11 mouse cellular contexts compared by ENCODE assay signal in genomic region chr17:5249681-5250180, GRCm38 (mm10).
DNase-seq lines count a peak whose midpoint lies in the region; ATAC-seq and TF ChIP-seq lines count a peak whose summit lies in the region.
"Had no signal": no experiment of that assay in that cellular context is flagged by ENCODE, and none has a peak within 500 bp of the region (broad histone marks: within the 10 kb centered on the region; RNA-seq: fewer than 3 reads in every experiment).

No protein-coding gene starts in this region.

- TF ChIP-seq CTCF in liver, adult 2 months (IDR thresholded peaks at IDR 0.05; ENCODE audit: low read depth, low read length) = no peak

- TF ChIP-seq POLR2A in liver, adult 2 months (IDR thresholded peaks at IDR 0.05; ENCODE audit: extremely low read depth, insufficient read depth, low read length) = no peak

- H3K4me3 ChIP-seq in forebrain, embryonic 14.5 days (ENCODE audit: low read depth, low read length) = no peak overlapping the region
- H3K4me3 ChIP-seq in forebrain, embryonic 12.5 days (replicated peaks) = no peak overlapping the region
- no peak overlapping the region for H3K4me3 ChIP-seq in liver, adult 2 months (ENCODE audit: insufficient read depth, low read depth, low read length)
- H3K4me3 ChIP-seq in liver, embryonic 12.5 days = no peak overlapping the region
- H3K4me3 ChIP-seq in megakaryocyte, embryonic 14.5 days (replicated peaks) = peak overlapping the region; percentile 59
- H3K4me3 ChIP-seq: embryonic facial prominence, embryonic 15.5 days; gastrocnemius, adult 2 months had no signal

- H3K4me1 ChIP-seq in forebrain, embryonic 14.5 days (ENCODE audit: control insufficient read depth, insufficient read depth, low read length) = peaks cover 7% of the 10 kb centered on the region
- peaks cover 21% of the 10 kb centered on the region for H3K4me1 ChIP-seq in forebrain, embryonic 12.5 days
- H3K4me1 ChIP-seq in liver, adult 2 months (ENCODE audit: control insufficient read depth, insufficient read depth, low read length) = peaks cover 4% of the 10 kb centered on the region
- H3K4me1 ChIP-seq in liver, embryonic 12.5 days = peaks cover 39% of the 10 kb centered on the region
- H3K4me1 ChIP-seq in megakaryocyte, embryonic 14.5 days = peaks cover 88% of the 10 kb centered on the region

- H3K79me2 ChIP-seq in liver, adult 2 months (ENCODE audit: control insufficient read depth, insufficient read depth, low read length) = peaks cover 10% of the 10 kb centered on the region

- H3K9ac ChIP-seq in forebrain, embryonic 14.5 days (ENCODE audit: low read length) = no peak overlapping the region
- H3K9ac ChIP-seq in forebrain, embryonic 12.5 days = no peak overlapping the region; the same call in 1 of the 2 replicates
- H3K9ac ChIP-seq in liver, adult 2 months (ENCODE audit: low read depth, low read length) = no peak overlapping the region
- no peak overlapping the region for H3K9ac ChIP-seq in liver, embryonic 12.5 days
- H3K9ac ChIP-seq: embryonic facial prominence, embryonic 15.5 days had no signal

- DNase-seq in forebrain, embryonic 14.5 days (ENCODE audit: low spot score) = no peak
- DNase-seq in liver, adult 2 months (ENCODE audit: extremely low read depth, low read depth, low spot score) = no peak
- DNase-seq in cerebellum, postnatal 14 days = peak; percentile 55 to 66
- no peak for DNase-seq in yolk sac, embryonic 10.5 days (ENCODE audit: low spot score)
- no peak for DNase-seq in adrenal gland, postnatal 10 days
- DNase-seq: kidney, adult 18-20 months had no signal

- H3K4me2 ChIP-seq in forebrain, embryonic 14.5 days (ENCODE audit: low read length) = no peak overlapping the region
- H3K4me2 ChIP-seq in forebrain, embryonic 12.5 days = no peak overlapping the region
- no peak overlapping the region; the same call in 1 of the 2 replicates for H3K4me2 ChIP-seq in liver, embryonic 12.5 days
- H3K4me2 ChIP-seq: embryonic facial prominence, embryonic 15.5 days had no signal

- H3K9me3 ChIP-seq in forebrain, embryonic 14.5 days (replicated peaks; ENCODE audit: control insufficient read depth, low read length) = no peaks in the 10 kb centered on the region
- H3K9me3 ChIP-seq in forebrain, embryonic 12.5 days = no peaks in the 10 kb centered on the region
- H3K9me3 ChIP-seq in liver, embryonic 12.5 days (replicated peaks) = no peaks in the 10 kb centered on the region
- no peaks in the 10 kb centered on the region for H3K9me3 ChIP-seq in megakaryocyte, embryonic 14.5 days
- H3K9me3 ChIP-seq: embryonic facial prominence, embryonic 15.5 days had no signal

- WGBS in forebrain, embryonic 14.5 days = 83% methylated on average over 9 of the region's 9 CpGs
- 81% methylated on average over 9 of the region's 9 CpGs for WGBS in forebrain, embryonic 12.5 days
- 68% methylated on average over 9 of the region's 9 CpGs for WGBS in liver, adult 2 months
- WGBS in liver, embryonic 12.5 days (ENCODE audit: insufficient replicate concordance) = 41% methylated on average over 9 of the region's 9 CpGs

- no peaks in the 10 kb centered on the region for H3K36me3 ChIP-seq in forebrain, embryonic 14.5 days (ENCODE audit: control insufficient read depth, insufficient read depth, low read length)
- no peaks in the 10 kb centered on the region for H3K36me3 ChIP-seq in forebrain, embryonic 12.5 days (replicated peaks)
- no peaks in the 10 kb centered on the region for H3K36me3 ChIP-seq in liver, adult 2 months (ENCODE audit: control insufficient read depth, insufficient read depth, low read length)
- H3K36me3 ChIP-seq in liver, embryonic 12.5 days = no peaks in the 10 kb centered on the region
- peaks cover 62% of the 10 kb centered on the region for H3K36me3 ChIP-seq in megakaryocyte, embryonic 14.5 days (replicated peaks; ENCODE audit: low read length)
- H3K36me3 ChIP-seq: embryonic facial prominence, embryonic 15.5 days had no signal

- no peaks in the 10 kb centered on the region for H3K27me3 ChIP-seq in forebrain, embryonic 14.5 days (replicated peaks; ENCODE audit: control insufficient read depth, insufficient read depth, low read length)
- no peaks in the 10 kb centered on the region for H3K27me3 ChIP-seq in forebrain, embryonic 12.5 days
- H3K27me3 ChIP-seq in liver, adult 2 months (ENCODE audit: control insufficient read depth, insufficient read depth, low read length) = no peaks in the 10 kb centered on the region
- no peaks in the 10 kb centered on the region for H3K27me3 ChIP-seq in liver, embryonic 12.5 days (replicated peaks)
- H3K27me3 ChIP-seq in megakaryocyte, embryonic 14.5 days (replicated peaks) = no peaks in the 10 kb centered on the region
- H3K27me3 ChIP-seq: embryonic facial prominence, embryonic 15.5 days had no signal

- peak overlapping the region; percentile 60; the same call in 1 of the 2 replicates for H3K27ac ChIP-seq in forebrain, embryonic 14.5 days (ENCODE audit: low read depth, low read length)
- no peak overlapping the region for H3K27ac ChIP-seq in forebrain, embryonic 12.5 days
- H3K27ac ChIP-seq in liver, adult 2 months (replicated peaks; ENCODE audit: insufficient read depth, low read depth, low read length) = peak overlapping the region; percentile 48
- no peak overlapping the region for H3K27ac ChIP-seq in liver, embryonic 12.5 days

- ATAC-seq in forebrain, embryonic 14.5 days = no peak
- ATAC-seq in forebrain, embryonic 12.5 days (ENCODE audit: low FRiP score) = no peak
- ATAC-seq in liver, embryonic 12.5 days = no peak

Comparison
In these comparisons a context has a peak if more than half of its experiments do, and no peak if none do; other contexts are left out.
1. H3K27ac ChIP-seq: peak in forebrain, embryonic 14.5 days (single experiment) and liver, adult 2 months (single experiment); none in forebrain, embryonic 12.5 days (single experiment) and liver, embryonic 12.5 days (single experiment).
2. DNase-seq: peak in cerebellum, postnatal 14 days (2 of 2); none in forebrain, embryonic 14.5 days (single experiment), liver, adult 2 months (single experiment), yolk sac, embryonic 10.5 days (single experiment) and adrenal gland, postnatal 10 days (single experiment).